Mouse (Mus musculus) myocyte (in vitro differentiated cells): ENCODE measurements around the gene Itih4. TPM values are rescaled to one million over a fixed set of nuclear protein-coding genes. Genes with fewer than 3 reads are reported as not detected.

Experiments
- H3K27me3 ChIP-seq: one replicate; pipeline ENCODE4 v1.6.1; 2011; ENCODE audit not compliant: control insufficient read depth, insufficient read depth, insufficient read length
- H3K36me3 ChIP-seq: one replicate; pipeline ENCODE4 v1.6.1; 2011; ENCODE audit not compliant: control insufficient read depth, insufficient read depth
- H3K4me2 ChIP-seq: one replicate; pipeline ENCODE4 v1.6.1; 2011; ENCODE audit warnings: low read depth, control low read depth
- H3K4me3 ChIP-seq: one replicate; pipeline ENCODE4 v1.5.1; 2011; ENCODE audit warnings: mild to moderate bottlenecking, control low read depth, moderate library complexity
- H3K79me2 ChIP-seq: one replicate; pipeline ENCODE4 v1.6.1; 2011; ENCODE audit not compliant: control insufficient read depth, insufficient read depth
- H3ac ChIP-seq: one replicate; pipeline ENCODE4 v1.6.1; 2011; ENCODE audit not compliant: control insufficient read depth, insufficient read length
- CEBPB ChIP-seq: IDR thresholded peaks from 2 replicates; pipeline ENCODE4 v1.6.1; 2011; ENCODE audit warnings: mild to moderate bottlenecking, moderate library complexity; ENCODE audit not compliant: poor library complexity, insufficient read depth, severe bottlenecking
- E2F4 ChIP-seq: IDR thresholded peaks from one replicate; pipeline ENCODE4 v1.6.1; 2011; ENCODE audit warnings: mild to moderate bottlenecking, control low read depth, moderate library complexity; ENCODE audit not compliant: insufficient read depth
- MAX ChIP-seq: IDR thresholded peaks from one replicate; pipeline ENCODE4 v1.6.1; 2011; ENCODE audit warnings: low read depth, mild to moderate bottlenecking, control low read depth
- MYOD1 ChIP-seq, 3 experiments: IDR thresholded peaks; one replicate each; pipeline ENCODE4 v1.6.1; 2011; ENCODE audit warnings: control low read depth in 2 of 3, low read depth in 2 of 3, mild to moderate bottlenecking in 2 of 3, moderate library complexity in 1 of 3; ENCODE audit not compliant: insufficient read length in 2 of 3, control insufficient read depth in 1 of 3
- MYOG ChIP-seq, 3 experiments: IDR thresholded peaks; one replicate each; pipeline ENCODE4 v1.6.1; 2011; ENCODE audit warnings: control low read depth in 2 of 3, low read depth in 2 of 3, mild to moderate bottlenecking in 2 of 3; ENCODE audit not compliant: insufficient read length in 2 of 3, control insufficient read depth in 1 of 3, insufficient read depth in 1 of 3
- POLR2A ChIP-seq: IDR thresholded peaks from one replicate; pipeline ENCODE4 v1.6.1; 2011; ENCODE audit warnings: low read depth, mild to moderate bottlenecking, control low read depth, moderate library complexity; ENCODE audit not compliant: insufficient read length
- POLR2AphosphoS2 ChIP-seq: IDR thresholded peaks from one replicate; pipeline ENCODE4 v1.6.1; 2011; ENCODE audit warnings: low read depth, control low read depth; ENCODE audit not compliant: insufficient read length
- REST ChIP-seq: IDR thresholded peaks from one replicate; pipeline ENCODE4 v1.6.1; 2011; ENCODE audit warnings: mild to moderate bottlenecking, control low read depth, moderate library complexity; ENCODE audit not compliant: insufficient read depth, insufficient read length
- SRF ChIP-seq: IDR thresholded peaks from one replicate; pipeline ENCODE4 v1.6.1; 2011; ENCODE audit warnings: low read depth; ENCODE audit not compliant: control insufficient read depth, insufficient read length
- TCF12 ChIP-seq: IDR thresholded peaks from one replicate; pipeline ENCODE4 v1.6.1; 2011; ENCODE audit warnings: mild to moderate bottlenecking, control low read depth; ENCODE audit not compliant: poor library complexity, insufficient read depth, severe bottlenecking
- TCF3 ChIP-seq: IDR thresholded peaks from one replicate; pipeline ENCODE4 v1.6.1; 2011; ENCODE audit warnings: low read depth, control low read depth; ENCODE audit not compliant: insufficient read length
- USF1 ChIP-seq: IDR thresholded peaks from one replicate; pipeline ENCODE4 v1.6.1; 2011; ENCODE audit warnings: low read depth, mild to moderate bottlenecking, control low read depth, moderate library complexity
- polyA plus RNA-seq: library from polyadenylated mRNA; unstranded; fragments of >200 nt; fragmentation: generic; extraction: Trizol; gene quantifications from one replicate; pipeline ENCODE4 v1.2.1, GENCODE M21; 2012; ENCODE audit warnings: missing spikeins

Itih4 gene
- polyA plus RNA-seq, 1 experiment: 0.06 TPM

- TF ChIP-seq TCF3: no peak
- TF ChIP-seq REST: no peak
- no peak for TF ChIP-seq CEBPB
- TF ChIP-seq MYOG (IDR thresholded peaks at IDR 0.05; ENCODE audit: control insufficient read depth in 1 of 3, insufficient read depth in 1 of 3, insufficient read length in 2 of 3, low read depth in 2 of 3): no peak
- no peak for TF ChIP-seq SRF
- no peak for TF ChIP-seq POLR2AphosphoS2
- no peak for TF ChIP-seq POLR2A
- no peak for TF ChIP-seq MAX
- no peak for TF ChIP-seq TCF12
- TF ChIP-seq MYOD1 (IDR thresholded peaks at IDR 0.05; ENCODE audit: control insufficient read depth in 1 of 3, insufficient read length in 2 of 3, low read depth in 2 of 3): no peak
- TF ChIP-seq E2F4: no peak
- H3K36me3 ChIP-seq: no peaks in the 10 kb centered on the region
These were observed 31.0 kb upstream of the Itih4 start for GRCm38 (mm10) chr14:30855316-30855715.

GRCm38 (mm10) chr14:30856885-30857507 lies 29.3 kb upstream of the Itih4 start:
- no peak overlapping the region for H3ac ChIP-seq
- H3K79me2 ChIP-seq: no peaks in the 10 kb centered on the region
- no peak overlapping the region for H3K4me3 ChIP-seq
- no peak for TF ChIP-seq USF1
- no peaks in the 10 kb centered on the region for H3K36me3 ChIP-seq
- no peak overlapping the region for H3K4me2 ChIP-seq
- no peaks in the 10 kb centered on the region for H3K27me3 ChIP-seq

More at GRCm38 (mm10) chr14:30855316-30855715, 31.0 kb upstream of the Itih4 start:
- Histone ChIP-seq H3ac (no peak overlapping the region), H3K4me3 (no peak overlapping the region), H3K4me2 (no peak overlapping the region), H3K79me2 (no peaks in the 10 kb centered on the region), H3K27me3 (no peaks in the 10 kb centered on the region)

GRCm38 (mm10) chr14:30857990-30858389 lies 28.3 kb upstream of the Itih4 start:
- Histone ChIP-seq H3ac (no peak overlapping the region), H3K36me3 (no peaks in the 10 kb centered on the region), H3K27me3 (no peaks in the 10 kb centered on the region), H3K4me2 (no peak overlapping the region), H3K4me3 (no peak overlapping the region), H3K79me2 (no peaks in the 10 kb centered on the region)
- TF ChIP-seq TCF12 (no peak), POLR2A (no peak), CEBPB (no peak), TCF3 (no peak), MYOD1 (IDR thresholded peaks at IDR 0.05; ENCODE audit: control insufficient read depth in 1 of 3, insufficient read length in 2 of 3, low read depth in 2 of 3) (no peak), REST (no peak), E2F4 (no peak), SRF (no peak), USF1 (no peak), MAX (no peak), MYOG (IDR thresholded peaks at IDR 0.05; ENCODE audit: control insufficient read depth in 1 of 3, insufficient read depth in 1 of 3, insufficient read length in 2 of 3, low read depth in 2 of 3) (no peak), POLR2AphosphoS2 (no peak)

- no peaks in the 10 kb centered on the region for H3K27me3 ChIP-seq
- no peak overlapping the region for H3ac ChIP-seq
- no peak overlapping the region for H3K4me2 ChIP-seq
- H3K36me3 ChIP-seq: no peaks in the 10 kb centered on the region
- TF ChIP-seq USF1 (no peak), POLR2A (no peak), TCF12 (no peak), POLR2AphosphoS2 (no peak), TCF3 (no peak), CEBPB (no peak), REST (no peak), MAX (no peak), MYOG (IDR thresholded peaks at IDR 0.05; ENCODE audit: control insufficient read depth in 1 of 3, insufficient read depth in 1 of 3, insufficient read length in 2 of 3, low read depth in 2 of 3) (no peak), E2F4 (no peak), MYOD1 (IDR thresholded peaks at IDR 0.05; ENCODE audit: control insufficient read depth in 1 of 3, insufficient read length in 2 of 3, low read depth in 2 of 3) (no peak), SRF (no peak)
- no peak overlapping the region for H3K4me3 ChIP-seq
- H3K79me2 ChIP-seq: no peaks in the 10 kb centered on the region
These were observed 24.7 kb upstream of the Itih4 start for GRCm38 (mm10) chr14:30861421-30862125.

- TF ChIP-seq MYOD1 (IDR thresholded peaks at IDR 0.05; ENCODE audit: control insufficient read depth in 1 of 3, insufficient read length in 2 of 3, low read depth in 2 of 3) (no peak), CEBPB (no peak), REST (no peak), POLR2AphosphoS2 (no peak), SRF (no peak), TCF12 (no peak), POLR2A (no peak)
- no peaks in the 10 kb centered on the region for H3K36me3 ChIP-seq
- H3K4me2 ChIP-seq: no peak overlapping the region
- no peaks in the 10 kb centered on the region for H3K27me3 ChIP-seq
- H3K4me3 ChIP-seq: no peak overlapping the region
- no peaks in the 10 kb centered on the region for H3K79me2 ChIP-seq
- no peak overlapping the region for H3ac ChIP-seq
These were observed 23.9 kb upstream of the Itih4 start for GRCm38 (mm10) chr14:30862368-30862767.
